Mouse (Mus musculus) urinary bladder, postnatal 36 days (tissue): ENCODE measurements around the gene Zdhhc22.

ENCODE experiments used
- DNase-seq, 2 experiments: peaks; one replicate each; pipeline ENCODE4 v3.0.0; 2022; ENCODE audit warnings: low spot score in 2 of 2, mixed read lengths in 1 of 2

The Zdhhc22 gene

GRCm38 (mm10) chr12:86961589-86962344 is 28.5 kb downstream of the Zdhhc22 start:
- peak in 1 of 2 experiments; percentile 64 for DNase-seq

GRCm38 (mm10) chr12:86960791-86961335 is 29.4 kb downstream of the Zdhhc22 start:
- no peak for DNase-seq

GRCm38 (mm10) chr12:86960138-86960537 is 30.1 kb downstream of the Zdhhc22 start:
- no peak for DNase-seq

DNA sequence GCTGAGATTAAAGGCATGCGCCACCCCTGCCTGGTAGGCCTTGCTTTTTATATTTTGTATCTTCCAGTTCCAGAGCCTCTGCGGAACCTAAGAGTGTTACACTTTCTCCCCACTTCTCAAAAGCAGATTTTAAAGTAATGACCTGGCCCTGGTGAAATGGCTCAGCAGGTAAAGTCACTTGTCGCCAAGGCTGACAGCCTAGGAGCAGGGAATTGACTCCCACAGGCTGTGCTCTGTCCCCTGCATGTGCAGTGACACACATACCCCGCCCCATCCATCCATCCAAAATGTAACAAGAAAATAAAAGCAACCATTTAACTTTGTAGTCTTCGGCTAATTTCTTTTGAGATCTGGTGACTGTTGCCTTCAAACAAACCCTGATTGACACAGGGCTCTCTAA is 30.6 kb downstream of the Zdhhc22 start:
- DNase-seq = no peak

- DNase-seq = no peak
Measured at GRCm38 (mm10) chr12:86958558-86958957, 31.7 kb downstream of the Zdhhc22 start.

GRCm38 (mm10) chr12:86955894-86956293 is 34.3 kb downstream of the Zdhhc22 start:
- DNase-seq = no peak

DNA sequence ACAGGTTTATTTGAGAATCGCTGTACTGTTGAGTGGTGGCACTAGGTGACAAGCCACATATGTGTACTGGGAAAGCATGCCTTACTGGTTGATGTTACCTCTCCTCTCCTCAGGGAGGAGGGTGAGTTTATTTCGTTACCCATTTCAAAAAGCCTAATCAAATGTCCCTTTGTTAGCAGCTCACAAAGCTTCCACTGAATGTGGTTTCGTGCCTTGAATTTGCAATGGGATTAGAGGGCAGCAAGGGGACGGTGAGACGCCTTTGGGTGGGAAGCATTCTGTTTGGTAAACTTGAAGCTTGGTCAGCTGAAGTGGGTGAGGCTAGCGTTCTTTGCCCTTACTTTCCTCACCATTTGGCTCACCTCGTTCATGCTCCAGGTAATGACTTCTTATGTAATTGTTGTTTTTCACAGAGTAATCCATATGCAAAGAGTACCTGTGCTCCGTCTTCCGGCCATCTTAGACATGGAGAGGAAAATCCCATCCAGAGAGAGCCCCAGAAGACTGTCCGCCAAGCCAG is 37.8 kb downstream of the Zdhhc22 start:
- DNase-seq = no peak

- no peak for DNase-seq
Measured at GRCm38 (mm10) chr12:86950961-86951360, 39.3 kb downstream of the Zdhhc22 start.

- no peak for DNase-seq
Measured at GRCm38 (mm10) chr12:86950161-86950960, 39.9 kb downstream of the Zdhhc22 start.

GRCm38 (mm10) chr12:86949501-86949900 is 40.7 kb downstream of the Zdhhc22 start:
- no peak for DNase-seq

- no peak for DNase-seq
Measured at GRCm38 (mm10) chr12:86948627-86949026, 41.6 kb downstream of the Zdhhc22 start.

- DNase-seq = peak in 1 of 2 experiments; percentile 48
Measured at GRCm38 (mm10) chr12:86947681-86948401, 42.4 kb downstream of the Zdhhc22 start.

GRCm38 (mm10) chr12:86946862-86947574 is 43.2 kb downstream of the Zdhhc22 start, which contains the start of gene Cipc:
Cipc (plus strand) TSS chr12:86947043.
- DNase-seq = peak; percentile 96 to 98

DNA sequence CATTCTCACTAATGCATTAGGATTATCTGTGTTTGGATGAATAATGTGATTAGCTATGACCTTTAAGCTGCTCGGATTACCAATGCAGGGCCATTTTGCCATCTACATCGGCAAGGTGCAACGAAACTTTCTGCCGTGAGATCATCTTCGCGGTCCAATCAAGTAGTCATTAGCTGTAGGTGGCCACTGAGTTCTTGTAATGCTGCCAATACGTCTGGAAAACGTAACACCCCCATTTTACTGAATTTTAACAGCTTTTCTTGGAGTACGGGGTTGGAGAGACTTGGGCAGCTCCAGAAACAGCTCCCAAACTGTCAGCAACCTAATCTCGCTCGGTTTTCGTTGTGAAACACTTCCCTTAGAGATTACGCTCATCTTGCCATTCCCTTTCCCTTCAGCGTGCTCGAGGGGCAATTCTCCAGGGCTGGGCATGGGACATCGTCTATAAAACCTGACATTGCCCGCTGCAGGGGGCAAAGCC is 43.9 kb downstream of the Zdhhc22 start:
- no peak for DNase-seq

DNA sequence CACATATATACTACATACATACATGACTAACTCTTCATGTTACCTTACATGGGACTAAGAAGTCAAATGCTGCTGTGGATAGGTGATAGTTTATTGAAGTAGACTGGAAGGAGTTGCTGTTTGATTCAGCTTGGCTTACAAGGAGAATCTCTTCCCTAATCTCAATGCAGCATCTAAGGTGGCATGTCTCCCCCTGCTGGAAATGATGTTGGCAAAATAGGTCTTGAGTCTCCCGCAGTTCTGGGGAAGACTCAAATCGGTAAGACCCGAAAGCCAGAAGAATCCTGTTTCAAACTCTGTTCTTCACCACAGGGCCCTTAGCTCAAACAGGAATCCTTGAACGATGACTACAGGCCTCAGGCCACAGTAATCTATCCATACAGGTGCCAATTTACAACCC is 45.1 kb downstream of the Zdhhc22 start:
- DNase-seq = peak in 1 of 2 experiments; percentile 67

GRCm38 (mm10) chr12:86943421-86943820 is 46.8 kb downstream of the Zdhhc22 start:
- no peak for DNase-seq

DNA sequence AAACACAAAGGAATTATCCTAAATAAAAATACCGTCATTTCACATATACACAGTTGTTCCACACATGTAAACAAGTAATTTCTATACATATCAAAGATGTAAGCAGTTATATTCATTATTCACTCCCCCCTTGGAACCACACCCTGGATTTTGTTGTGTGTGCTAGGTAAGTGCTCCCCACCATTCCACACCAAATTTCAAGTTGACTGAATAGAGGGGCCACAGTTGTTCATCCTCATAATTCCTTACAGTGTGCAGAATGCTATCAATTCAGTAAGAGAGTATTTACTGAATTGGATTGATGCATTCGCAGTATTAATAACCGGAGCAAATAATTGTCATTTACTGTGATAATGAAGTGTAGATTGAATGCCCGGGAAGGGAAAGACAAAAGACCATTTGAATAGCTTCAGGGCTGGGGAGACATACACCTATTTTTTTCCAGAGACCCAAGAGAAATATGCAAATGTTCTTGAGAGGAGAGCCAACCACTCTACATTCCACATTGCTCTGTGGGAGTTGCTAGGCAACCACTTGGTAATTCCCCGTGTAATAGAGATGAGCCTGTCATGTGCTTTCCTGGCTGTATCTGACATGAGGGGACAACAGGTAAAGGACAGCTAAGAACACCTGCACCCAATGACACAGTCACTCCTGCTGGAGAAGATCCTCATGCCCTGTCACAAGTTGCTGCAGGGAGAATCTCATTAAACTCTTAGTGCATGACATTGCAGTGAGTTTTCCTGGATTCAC is 48.3 kb downstream of the Zdhhc22 start:
- DNase-seq = no peak

DNA sequence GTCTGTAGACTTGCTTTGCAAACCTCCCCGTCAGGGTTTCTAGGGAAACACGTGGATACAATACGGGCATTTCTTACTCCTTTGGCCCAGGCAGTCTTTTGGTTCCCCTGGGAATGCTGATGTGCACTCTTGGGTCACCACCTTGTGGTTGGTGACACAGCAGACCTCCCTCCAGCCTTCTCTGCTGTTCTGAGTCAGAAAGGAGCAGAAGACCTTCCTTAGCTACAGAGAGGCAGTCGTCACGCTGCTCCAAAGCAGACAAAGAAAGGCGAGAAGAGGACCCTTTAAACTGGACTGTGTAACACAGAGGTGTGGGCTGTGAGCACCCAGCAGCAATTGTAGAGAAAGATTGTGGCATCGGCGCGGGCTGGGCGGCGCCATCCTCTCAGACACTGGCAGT is 49.1 kb downstream of the Zdhhc22 start:
- no peak for DNase-seq

- DNase-seq = no peak
Measured at GRCm38 (mm10) chr12:86938571-86938970, 51.7 kb downstream of the Zdhhc22 start.
